In the genomic region with DNA sequence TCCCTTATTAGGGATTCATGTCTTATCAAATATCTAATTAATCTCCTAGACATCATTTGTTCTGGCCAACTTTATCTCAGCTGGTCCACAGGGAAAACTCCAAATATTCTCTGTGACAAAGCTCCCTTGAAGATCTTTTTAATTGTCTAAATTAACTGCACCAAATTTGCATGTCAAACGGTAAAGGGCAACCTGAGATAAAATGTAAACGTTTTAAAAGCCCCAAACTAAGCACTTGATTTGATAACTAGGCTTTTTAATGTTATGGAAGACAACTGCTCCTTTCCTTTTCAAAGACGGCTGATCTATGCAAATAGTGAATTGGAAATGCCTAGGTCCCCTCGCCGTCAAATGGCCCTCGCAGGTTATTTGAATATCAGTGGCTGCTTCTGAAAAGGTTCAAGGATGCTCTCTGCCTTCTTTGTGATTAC, we compare ENCODE assay signal across 10 mouse cellular contexts. TPM values are rescaled to one million over a fixed set of nuclear protein-coding genes. Genes with fewer than 3 reads are reported as not detected.
DNase-seq lines count a peak whose midpoint lies in the region; ATAC-seq and TF ChIP-seq lines count a peak whose summit lies in the region.
"Had no signal": no experiment of that assay in that cellular context is flagged by ENCODE, and none has a peak within 500 bp of the region (broad histone marks: within the 10 kb centered on the region; RNA-seq: fewer than 3 reads in every experiment).

No protein-coding gene starts in this region.

- H3K4me3 ChIP-seq in CH12.LX (replicated peaks in 1 of 3; ENCODE audit: low read depth in 2 of 3, low read length in 2 of 3, poor library complexity in 1 of 3): peak overlapping the region in 1 of 3 experiments; percentile 4
- H3K4me3 ChIP-seq in forebrain, embryonic 12.5 days (replicated peaks): peak overlapping the region; percentile 22
- H3K4me3 ChIP-seq in limb, embryonic 15.5 days: 0 out of 2 replicates have a peak overlapping the region, but pooled peaks have one; percentile 2
- H3K4me3 ChIP-seq in gastrocnemius, adult 2 months: no peak overlapping the region
- H3K4me3 ChIP-seq: liver, embryonic 13.5 days had no signal

- H3K27ac ChIP-seq in CH12.LX (ENCODE audit: insufficient read depth, low read depth): no peak overlapping the region
- H3K27ac ChIP-seq in forebrain, embryonic 12.5 days: peak overlapping the region; percentile 32; the same call in 1 of the 2 replicates
- H3K27ac ChIP-seq in limb, embryonic 15.5 days: no peak overlapping the region
- H3K27ac ChIP-seq in gastrocnemius, adult 2 months: no peak overlapping the region
- H3K27ac ChIP-seq: liver, embryonic 13.5 days had no signal

- no peak for TF ChIP-seq CTCF in CH12.LX (conservative IDR thresholded peaks at IDR 0.05 in 1 of 2, IDR thresholded peaks at IDR 0.05 in 1 of 2; ENCODE audit: low read depth in 2 of 2, low read length in 2 of 2)
- TF ChIP-seq CTCF in gastrocnemius, adult 2 months (IDR thresholded peaks at IDR 0.05): no peak

- no peak overlapping the region for H3K9ac ChIP-seq in CH12.LX (ENCODE audit: insufficient read depth, low read depth)
- peak overlapping the region; percentile 25; the same call in 1 of the 2 replicates for H3K9ac ChIP-seq in forebrain, embryonic 12.5 days
- no peak overlapping the region for H3K9ac ChIP-seq in limb, embryonic 15.5 days
- H3K9ac ChIP-seq: liver, embryonic 13.5 days had no signal

- H3K9me3 ChIP-seq in CH12.LX (replicated peaks; ENCODE audit: low read length): peaks cover 19% of the 10 kb centered on the region
- no peaks in the 10 kb centered on the region for H3K9me3 ChIP-seq in forebrain, embryonic 12.5 days
- no peaks in the 10 kb centered on the region for H3K9me3 ChIP-seq in limb, embryonic 15.5 days
- H3K9me3 ChIP-seq: liver, embryonic 13.5 days had no signal

- H3K4me2 ChIP-seq in CH12.LX (ENCODE audit: insufficient read depth, low read depth, poor library complexity, severe bottlenecking): peak overlapping the region; percentile 67; the same call in 1 of the 2 replicates
- H3K4me2 ChIP-seq in forebrain, embryonic 12.5 days: peak overlapping the region; percentile 30
- no peak overlapping the region for H3K4me2 ChIP-seq in limb, embryonic 15.5 days
- H3K4me2 ChIP-seq: liver, embryonic 13.5 days had no signal

- ATAC-seq in forebrain, embryonic 12.5 days (ENCODE audit: low FRiP score): no peak
- no peak for ATAC-seq in limb, embryonic 15.5 days (ENCODE audit: insufficient number of reproducible peaks, low FRiP score, low TSS enrichment, low read depth)
- ATAC-seq in megakaryocyte, adult 5-6 weeks (ENCODE audit: poor library complexity, severe bottlenecking): no peak

- TF ChIP-seq EP300 in CH12.LX (IDR thresholded peaks at IDR 0.05; ENCODE audit: low read length): no peak

- no peaks in the 10 kb centered on the region for H3K79me2 ChIP-seq in CH12.LX (replicated peaks; ENCODE audit: control insufficient read depth, extremely low read depth, insufficient read depth, poor library complexity, severe bottlenecking)

- peak; percentile 31 for DNase-seq in A20 (ENCODE audit: low read depth, low spot score)
- DNase-seq in CH12.LX (ENCODE audit: extremely low read depth): no peak
- no peak for DNase-seq in spleen, adult 18-20 months
- DNase-seq in gastrocnemius, adult 2 months: no peak
- DNase-seq: gastrocnemius, postnatal 10 days; liver, embryonic 13.5 days had no signal

- H3K27me3 ChIP-seq in CH12.LX (replicated peaks): peaks cover 31% of the 10 kb centered on the region
- peaks cover 79% of the 10 kb centered on the region for H3K27me3 ChIP-seq in forebrain, embryonic 12.5 days
- H3K27me3 ChIP-seq in limb, embryonic 15.5 days: peaks cover 83% of the 10 kb centered on the region

- dilution Hi-C loops in CH12.LX (cut with MboI; ENCODE audit: extremely low pct_ligation_motif_present, extremely low pct_unique_long_range_greater_than_20kb, low sequenced_read_pairs): no loop called here

- TF ChIP-seq POLR2A in CH12.LX (IDR thresholded peaks at IDR 0.05; ENCODE audit: low read depth, low read length): no peak

- intact Hi-C loops in gastrocnemius, adult 2 months (cut with DNase I): loop anchor here (5.0 kb wide), 4 partner anchors 59 to 1739 kb away; a partner anchor contains a TSS

- no peaks in the 10 kb centered on the region for H3K36me3 ChIP-seq in CH12.LX (replicated peaks in 1 of 2; ENCODE audit: control insufficient read depth in 1 of 2, insufficient read depth in 1 of 2, low read length in 1 of 2)
- no peaks in the 10 kb centered on the region for H3K36me3 ChIP-seq in forebrain, embryonic 12.5 days (replicated peaks)
- H3K36me3 ChIP-seq in limb, embryonic 15.5 days: no peaks in the 10 kb centered on the region
- H3K36me3 ChIP-seq: liver, embryonic 13.5 days had no signal

- in situ Hi-C loops in CH12.LX (cut with MboI; ENCODE audit: low pct_ligation_motif_present, low pct_unique_long_range_greater_than_20kb, low sequenced_read_pairs): loop anchor here (25.0 kb wide), 2 partner anchors 314 to 639 kb away; no protein-coding TSS in a partner anchor

- no peak for TF ChIP-seq RAD21 in CH12.LX (IDR thresholded peaks at IDR 0.05; ENCODE audit: low read depth, low read length)

- H3K4me1 ChIP-seq in CH12.LX (ENCODE audit: control insufficient read depth in 1 of 2, insufficient read depth in 2 of 2): peaks cover 0 to 5% of the 10 kb centered on the region in 2 experiments; a peak in 1 of 4 replicates
- H3K4me1 ChIP-seq in forebrain, embryonic 12.5 days: peaks cover 72% of the 10 kb centered on the region
- H3K4me1 ChIP-seq in limb, embryonic 15.5 days: peaks cover 69% of the 10 kb centered on the region

- under 1% methylated on average over 6 of the region's 6 CpGs for WGBS in forebrain, embryonic 12.5 days
- 8% methylated on average over 6 of the region's 6 CpGs for WGBS in limb, embryonic 15.5 days

TF ChIP-seq in CH12.LX, 34 proteins besides CTCF, POLR2A, EP300 and RAD21:
- TF ChIP-seq JUND (conservative IDR thresholded peaks at IDR 0.05; ENCODE audit: low read depth, low read length) (no peak), CHD2 (IDR thresholded peaks at IDR 0.05; ENCODE audit: low read length) (no peak), CHD1 (IDR thresholded peaks at IDR 0.05; ENCODE audit: low read depth, low read length) (no peak)

RNA-seq across cellular contexts. Expression of a gene that starts 4.4 kb away (rescaled TPM):
- total RNA-seq in CH12.LX (2012; rRNA removed) (0.13 and 0.55 TPM in 2 replicates), CH12.LX (2014; rRNA removed) (not detected in 2 replicates)
- not detected in 2 replicates for polyA plus RNA-seq in CH12.LX (2012; ENCODE audit: insufficient read length, low read depth)
- 12.9 and 16.1 TPM in 2 replicates for polyA plus RNA-seq in forebrain, embryonic 12.5 days (2016; fragmentation: Nextera tagmentation; extraction: Ambion mirVana)
- polyA plus RNA-seq in limb, embryonic 15.5 days (2015; fragmentation: Nextera tagmentation; extraction: Ambion mirVana): 1.7 and 1.9 TPM in 2 replicates
- not detected in 2 replicates for total RNA-seq in megakaryocyte, adult 5-6 weeks (2015)
- not detected in 2 replicates for total RNA-seq in megakaryocyte, adult 5-6 weeks (2017)
- not detected for total RNA-seq in gastrocnemius, adult 2 months (2021)
- total RNA-seq: heart, postnatal 14 days had no signal
- polyA plus RNA-seq: liver, embryonic 13.5 days had no signal

RNA-seq across cellular contexts. Expression of a gene that starts 36.2 kb away (rescaled TPM):
- 6.0 and 6.6 TPM in 2 replicates for total RNA-seq in CH12.LX (2012; rRNA removed)
- total RNA-seq in CH12.LX (2014; rRNA removed): 10.2 and 11.1 TPM in 2 replicates
- 14.8 and 19.2 TPM in 2 replicates for polyA plus RNA-seq in CH12.LX (2012; ENCODE audit: insufficient read length, low read depth)
- polyA plus RNA-seq in forebrain, embryonic 12.5 days (2016; fragmentation: Nextera tagmentation; extraction: Ambion mirVana): 10.9 and 12.7 TPM in 2 replicates
- 13.9 and 14.2 TPM in 2 replicates for polyA plus RNA-seq in limb, embryonic 15.5 days (2015; fragmentation: Nextera tagmentation; extraction: Ambion mirVana)
- 9.0 and 9.5 TPM in 2 replicates for total RNA-seq in megakaryocyte, adult 5-6 weeks (2015)
- 8.0 and 15.7 TPM in 2 replicates for total RNA-seq in megakaryocyte, adult 5-6 weeks (2017)
- total RNA-seq in gastrocnemius, adult 2 months (2021): 10 to 100 TPM; 50.4 to 51.0 TPM

RNA-seq across cellular contexts. Expression of a gene that starts 36.3 kb away (rescaled TPM):
- 4.8 and 5.2 TPM in 2 replicates for total RNA-seq in CH12.LX (2012; rRNA removed)
- total RNA-seq in CH12.LX (2014; rRNA removed): 3.8 and 4.6 TPM in 2 replicates
- 14.3 and 15.6 TPM in 2 replicates for polyA plus RNA-seq in CH12.LX (2012; ENCODE audit: insufficient read length, low read depth)
- 24.0 and 26.1 TPM in 2 replicates for polyA plus RNA-seq in forebrain, embryonic 12.5 days (2016; fragmentation: Nextera tagmentation; extraction: Ambion mirVana)
- 23.0 and 26.8 TPM in 2 replicates for polyA plus RNA-seq in limb, embryonic 15.5 days (2015; fragmentation: Nextera tagmentation; extraction: Ambion mirVana)
- 13.6 and 14.0 TPM in 2 replicates for total RNA-seq in megakaryocyte, adult 5-6 weeks (2015)
- total RNA-seq in megakaryocyte, adult 5-6 weeks (2017): 15.2 and 17.2 TPM in 2 replicates
- 10 to 100 TPM; 12.0 to 12.7 TPM for total RNA-seq in gastrocnemius, adult 2 months (2021)

RNA-seq across cellular contexts. Expression of a gene that starts 57.4 kb away (rescaled TPM):
- total RNA-seq in CH12.LX (2012; rRNA removed) (114 and 127 TPM in 2 replicates), CH12.LX (2014; rRNA removed) (175 and 213 TPM in 2 replicates)
- polyA plus RNA-seq in CH12.LX (2012; ENCODE audit: insufficient read length, low read depth): 182 TPM in 2 replicates
- 104 and 106 TPM in 2 replicates for polyA plus RNA-seq in forebrain, embryonic 12.5 days (2016; fragmentation: Nextera tagmentation; extraction: Ambion mirVana)
- 94.3 and 97.5 TPM in 2 replicates for polyA plus RNA-seq in limb, embryonic 15.5 days (2015; fragmentation: Nextera tagmentation; extraction: Ambion mirVana)
- total RNA-seq in megakaryocyte, adult 5-6 weeks (2015): 85.1 and 87.6 TPM in 2 replicates
- total RNA-seq in megakaryocyte, adult 5-6 weeks (2017): 82.6 and 89.2 TPM in 2 replicates
- 10 to 100 TPM; 49.3 to 58.1 TPM for total RNA-seq in gastrocnemius, adult 2 months (2021)
